Mouse (Mus musculus) ES-Bruce4 (cell line): ENCODE measurements around the gene Nat8.
"Not testable (repeated sequence)": the region's sequence is repeated elsewhere in the genome, so short reads cannot be mapped to it uniquely, and the experiment has no call there.

Source experiments
- CTCF ChIP-seq: IDR thresholded peaks from one replicate; pipeline ENCODE4 v1.8.1; 2011; ENCODE audit warnings: low read depth, low read length
- EP300 ChIP-seq: IDR thresholded peaks from 2 replicates; pipeline ENCODE4 v1.6.1; 2011; ENCODE audit warnings: low read depth, low read length; ENCODE audit not compliant: insufficient read depth
- POLR2A ChIP-seq: IDR thresholded peaks from one replicate; pipeline ENCODE4 v1.8.1; 2011; ENCODE audit warnings: low read length; ENCODE audit not compliant: insufficient read depth

DNA sequence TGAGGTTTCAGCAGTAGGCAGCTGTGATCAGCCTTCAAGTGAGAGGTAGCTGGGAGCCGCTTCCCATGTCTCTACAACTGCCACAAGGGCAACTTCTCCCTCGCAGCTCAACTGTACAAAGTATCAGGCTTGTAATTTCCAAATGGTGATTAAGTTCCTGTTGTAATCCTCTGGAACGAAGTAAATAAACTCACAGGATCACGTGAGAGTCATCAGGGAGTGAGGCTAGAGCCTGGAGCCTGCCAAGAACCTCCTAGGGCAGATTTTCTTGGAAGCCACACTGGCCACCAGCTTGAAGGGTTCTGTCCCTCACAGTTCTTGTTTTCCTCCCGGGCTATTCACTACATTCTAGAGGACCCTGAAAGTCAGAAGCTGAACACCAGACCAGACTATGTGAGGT is 28.7 kb downstream of the Nat8 start:
- not testable (repeated sequence) for TF ChIP-seq CTCF, POLR2A, EP300
